Mouse (Mus musculus): ENCODE data around the gene Ptcd2.
A peak's percentile ranks its signal among the peaks of the same experiment; 100 is the strongest.

Ptcd2 gene

GRCm38 (mm10) chr13:99344599-99345575 lies at the start of gene Ptcd2, which contains the start of gene Mrps27:
Ptcd2 (minus strand) TSS chr13:99344705.
Mrps27 (plus strand) TSS chr13:99344786.
- peak; percentile 96 for DNase-seq

GRCm38 (mm10) chr13:99393128-99393527 lies 48.6 kb upstream of the Ptcd2 start:
- DNase-seq, result no peak

GRCm38 (mm10) chr13:99391417-99391816 lies 46.9 kb upstream of the Ptcd2 start:
- peak; percentile 75 for DNase-seq

- DNase-seq, result no peak
These were observed 43.7 kb upstream of the Ptcd2 start for GRCm38 (mm10) chr13:99387901-99388811.

GRCm38 (mm10) chr13:99386341-99386740 lies 41.8 kb upstream of the Ptcd2 start:
- DNase-seq, result no peak

GRCm38 (mm10) chr13:99385911-99386310 lies 41.4 kb upstream of the Ptcd2 start:
- DNase-seq, result no peak

GRCm38 (mm10) chr13:99384555-99385203 lies 40.2 kb upstream of the Ptcd2 start:
- no peak for DNase-seq

- no peak for DNase-seq
These were observed 37.9 kb upstream of the Ptcd2 start for GRCm38 (mm10) chr13:99382373-99382772.

GRCm38 (mm10) chr13:99378223-99378622 lies 33.7 kb upstream of the Ptcd2 start:
- no peak for DNase-seq

GRCm38 (mm10) chr13:99377055-99377454 lies 32.5 kb upstream of the Ptcd2 start:
- DNase-seq, result no peak

- peak; percentile 76 for DNase-seq
These were observed 31.0 kb upstream of the Ptcd2 start for GRCm38 (mm10) chr13:99375550-99375949.

- DNase-seq, result no peak
These were observed 29.7 kb upstream of the Ptcd2 start for GRCm38 (mm10) chr13:99374191-99374590.

GRCm38 (mm10) chr13:99373684-99374083 lies 29.2 kb upstream of the Ptcd2 start:
- no peak for DNase-seq

GRCm38 (mm10) chr13:99371285-99371684 lies 26.8 kb upstream of the Ptcd2 start:
- DNase-seq, result no peak

- peak; percentile 84 for DNase-seq
These were observed 24.6 kb upstream of the Ptcd2 start for GRCm38 (mm10) chr13:99369103-99369502.

- DNase-seq, result peak; percentile 68
These were observed 23.2 kb upstream of the Ptcd2 start for GRCm38 (mm10) chr13:99367554-99368174.

- DNase-seq, result no peak
These were observed 22.1 kb upstream of the Ptcd2 start for GRCm38 (mm10) chr13:99366422-99367175.

GRCm38 (mm10) chr13:99363866-99364265 lies 19.4 kb upstream of the Ptcd2 start:
- no peak for DNase-seq

GRCm38 (mm10) chr13:99358921-99359320 lies 14.4 kb upstream of the Ptcd2 start:
- DNase-seq, result peak; percentile 83

GRCm38 (mm10) chr13:99356428-99357265 lies 12.1 kb upstream of the Ptcd2 start:
- no peak for DNase-seq

GRCm38 (mm10) chr13:99355861-99356260 lies 11.4 kb upstream of the Ptcd2 start:
- DNase-seq, result no peak
